Mouse (Mus musculus) stomach, embryonic 16.5 days (tissue): ENCODE data around the gene Sh3bp2. TPM values are rescaled to one million over a fixed set of nuclear protein-coding genes. Genes with fewer than 3 reads are reported as not detected.

ENCODE experiments used
- ATAC-seq: fragments of 200-750 bp; cut with Nextera tagmentation; 2 replicates; pipeline ENCODE4 v1.8.0; 2017; ENCODE audit warnings: moderate number of reproducible peaks, moderate TSS enrichment; ENCODE audit not compliant: insufficient read depth, low FRiP score
- H3K27ac ChIP-seq: fragments of 300-500 bp; sonication (generic); 2 replicates; pipeline ENCODE4 v1.5.1; 2014; ENCODE audit warnings: low read length
- H3K27me3 ChIP-seq: fragments of 300-500 bp; sonication (generic); 2 replicates; pipeline ENCODE4 v1.6.1; 2014; ENCODE audit warnings: low read length, control low read depth, mixed read lengths; ENCODE audit not compliant: control insufficient read depth, insufficient read depth
- H3K36me3 ChIP-seq: fragments of 300-500 bp; sonication (generic); 2 replicates; pipeline ENCODE4 v1.6.1; 2014; ENCODE audit warnings: low read length; ENCODE audit not compliant: control insufficient read depth, insufficient read depth
- H3K4me1 ChIP-seq: fragments of 300-500 bp; sonication (generic); 2 replicates; pipeline ENCODE4 v1.6.1; 2014; ENCODE audit warnings: low read length, control low read depth, mixed read lengths; ENCODE audit not compliant: control insufficient read depth, insufficient read depth
- H3K4me2 ChIP-seq: fragments of 300-500 bp; sonication (generic); 2 replicates; pipeline ENCODE4 v1.6.1; 2014; ENCODE audit warnings: low read depth, low read length, mixed read lengths
- H3K4me3 ChIP-seq: fragments of 300-500 bp; sonication (generic); replicated peaks from 2 replicates; pipeline ENCODE4 v1.5.1; 2014; ENCODE audit warnings: mild to moderate bottlenecking, low read length
- H3K9ac ChIP-seq: fragments of 300-500 bp; sonication (generic); 2 replicates; pipeline ENCODE4 v1.6.1; 2014; ENCODE audit warnings: low read length
- H3K9me3 ChIP-seq: fragments of 300-500 bp; sonication (generic); replicated peaks from 2 replicates; pipeline ENCODE4 v1.6.1; 2016; ENCODE audit warnings: low read length, control low read depth; ENCODE audit not compliant: control insufficient read depth
- WGBS: fragments of 180-500 bp; shearing (Covaris S2); extraction: QIAGEN DNeasy Blood & Tissue Kit; methylation state at CpG from one replicate; pipeline ENCODE4 v1.1.7; 2014; 5-methylcytosine and 5-hydroxymethylcytosine counted together
- microRNA-seq: library from miRNA; unstranded; fragments of <30 nt; microRNA quantifications from one replicate; pipeline ENCODE4, GENCODE M21; 2016
- polyA plus RNA-seq: library from polyadenylated mRNA; unstranded; fragments of >200 nt; fragmentation: Nextera tagmentation; extraction: Ambion mirVana; gene quantifications from 2 replicates; pipeline ENCODE4 v1.2.1, GENCODE M21; 2015

Sh3bp2 gene
- polyA plus RNA-seq, 1 experiment from 2014 or later, result 5.8 TPM

DNA sequence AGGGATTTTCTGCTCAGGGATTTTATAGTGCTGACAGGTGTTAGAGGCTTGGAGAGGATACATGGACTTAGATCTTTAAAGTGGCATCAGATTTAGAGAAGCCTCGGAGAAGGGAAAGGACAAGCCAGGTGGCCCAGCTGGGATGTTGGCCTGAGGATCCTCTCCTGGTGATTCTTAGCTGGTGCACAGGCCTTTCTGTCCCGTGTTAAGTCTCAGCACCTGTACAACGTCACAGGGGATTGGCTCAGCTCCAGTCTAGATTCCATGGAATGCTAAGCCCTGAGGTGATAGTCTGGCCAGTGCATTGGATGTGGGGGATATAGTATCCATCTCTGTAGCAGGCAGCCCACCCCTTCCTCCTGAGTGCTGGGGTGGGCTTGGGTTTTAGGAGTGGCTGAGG lies 82.6 kb downstream of the Sh3bp2 start:
- H3K4me1 ChIP-seq, result no peaks in the 10 kb centered on the region
- H3K27me3 ChIP-seq, result no peaks in the 10 kb centered on the region
- H3K4me3 ChIP-seq, result no peak overlapping the region
- no peak overlapping the region for H3K9ac ChIP-seq
- H3K27ac ChIP-seq, result no peak overlapping the region
- H3K4me2 ChIP-seq, result no peak overlapping the region
- ATAC-seq, result no peak
- 69% methylated on average over 3 of the region's 3 CpGs for WGBS
- no peaks in the 10 kb centered on the region for H3K9me3 ChIP-seq
- peaks cover 29% of the 10 kb centered on the region for H3K36me3 ChIP-seq

- WGBS, result 79% methylated on average over 4 of the region's 4 CpGs
- H3K27me3 ChIP-seq, result no peaks in the 10 kb centered on the region
Observed at GRCm38 (mm10) chr5:34609966-34610365, 84.3 kb downstream of the Sh3bp2 start.

More at GRCm38 (mm10) chr5:34609966-34610365, 84.3 kb downstream of the Sh3bp2 start:
- Histone ChIP-seq H3K9ac (no peak overlapping the region), H3K36me3 (peaks cover 25% of the 10 kb centered on the region), H3K9me3 (no peaks in the 10 kb centered on the region), H3K4me3 (no peak overlapping the region), H3K27ac (no peak overlapping the region), H3K4me1 (no peaks in the 10 kb centered on the region), H3K4me2 (no peak overlapping the region)
- ATAC-seq, result no peak

Small RNAs within 50 kb of the gene (microRNA-seq; reads per million reads assigned to microRNA genes)
- gene Mir7036b, result not detected

Other genes starting within 250 kb of the Sh3bp2 start
- 0.63 and 1.1 TPM in 2 replicates for gene Zfyve28, start 237.4 kb upstream of the Sh3bp2 start, polyA plus RNA-seq
- gene Cfap99, start 237.2 kb upstream of the Sh3bp2 start, polyA plus RNA-seq, result 0.14 TPM in 1 of 2 replicates, not detected in the other
- 151 and 164 TPM in 2 replicates for gene Rnf4, start 189.5 kb upstream of the Sh3bp2 start, polyA plus RNA-seq
- 8.7 and 9.2 TPM in 2 replicates for gene Fam193a, start 155.9 kb upstream of the Sh3bp2 start, polyA plus RNA-seq
- gene Tnip2, start 11.8 kb upstream of the Sh3bp2 start, polyA plus RNA-seq, result 29.2 and 31.6 TPM in 2 replicates
- gene Add1, start 47.8 kb downstream of the Sh3bp2 start, polyA plus RNA-seq, result 176 and 187 TPM in 2 replicates
- gene Mfsd10, start 111.4 kb downstream of the Sh3bp2 start, polyA plus RNA-seq, result 118 and 151 TPM in 2 replicates
- 20.8 and 24.3 TPM in 2 replicates for gene Nop14, start 134.3 kb downstream of the Sh3bp2 start, polyA plus RNA-seq
- 2.1 TPM in 2 replicates for gene Grk4, start 134.5 kb downstream of the Sh3bp2 start, polyA plus RNA-seq
- 11.0 and 12.1 TPM in 2 replicates for gene Htt, start 235.9 kb downstream of the Sh3bp2 start, polyA plus RNA-seq